Mouse (Mus musculus) hindbrain, embryonic 15.5 days (tissue): ENCODE results near the gene Clba1. TPM values are rescaled to one million over a fixed set of nuclear protein-coding genes. Genes with fewer than 3 reads are reported as not detected.

Experiments used
- ATAC-seq: fragments of 200-750 bp; cut with Nextera tagmentation; 2 replicates; pipeline ENCODE4 v1.8.0; 2017; ENCODE audit warnings: low read depth, moderate number of reproducible peaks, moderate TSS enrichment; ENCODE audit not compliant: low FRiP score
- H3K27ac ChIP-seq: fragments of 300-500 bp; sonication (generic); replicated peaks from 2 replicates; pipeline ENCODE4 v1.5.1; 2015; ENCODE audit warnings: mild to moderate bottlenecking, inconsistent platforms
- H3K27me3 ChIP-seq: fragments of 300-500 bp; sonication (generic); 2 replicates; pipeline ENCODE4 v1.6.1; 2015; ENCODE audit warnings: control low read depth, inconsistent platforms
- H3K36me3 ChIP-seq: fragments of 300-500 bp; sonication (generic); 2 replicates; pipeline ENCODE4 v1.6.1; 2015; ENCODE audit warnings: control low read depth, inconsistent platforms
- H3K4me1 ChIP-seq: fragments of 300-500 bp; sonication (generic); replicated peaks from 2 replicates; pipeline ENCODE4 v1.6.1; 2015; ENCODE audit warnings: control low read depth, inconsistent platforms
- H3K4me2 ChIP-seq: fragments of 300-500 bp; sonication (generic); 2 replicates; pipeline ENCODE4 v1.6.1; 2015; ENCODE audit warnings: moderate library complexity, mild to moderate bottlenecking, inconsistent platforms
- H3K4me3 ChIP-seq: fragments of 300-500 bp; sonication (generic); 2 replicates; pipeline ENCODE4 v1.5.1; 2015; ENCODE audit warnings: mild to moderate bottlenecking, inconsistent platforms
- H3K9ac ChIP-seq: fragments of 300-500 bp; sonication (generic); 2 replicates; pipeline ENCODE4 v1.6.1; 2015; ENCODE audit warnings: inconsistent platforms
- H3K9me3 ChIP-seq: fragments of 300-500 bp; sonication (generic); 2 replicates; pipeline ENCODE4 v1.6.1; 2016; ENCODE audit warnings: control low read depth, inconsistent platforms
- WGBS: fragments of 180-500 bp; shearing (Covaris S2); methylation state at CpG from one replicate; pipeline ENCODE4 v1.1.7; 2015; 5-methylcytosine and 5-hydroxymethylcytosine counted together
- polyA plus RNA-seq: library from polyadenylated mRNA; unstranded; fragments of >200 nt; fragmentation: Nextera tagmentation; extraction: Ambion mirVana; gene quantifications from 2 replicates; pipeline ENCODE4 v1.2.1, GENCODE M21; 2015

Clba1 gene
- polyA plus RNA-seq = 21.6 and 22.7 TPM in 2 replicates

- WGBS = 1% methylated on average over 63 of the region's 64 CpGs
- peak; percentile 93 for ATAC-seq
These were observed at the start of gene Clba1 for GRCm38 (mm10) chr12:112808587-112809364. Clba1 (plus strand) TSS chr12:112808937.

GRCm38 (mm10) chr12:112759471-112759870 lies 49.3 kb upstream of the Clba1 start:
- no peaks in the 10 kb centered on the region for H3K36me3 ChIP-seq
- ATAC-seq = no peak
- 91% methylated on average over 3 of the region's 3 CpGs for WGBS

More at GRCm38 (mm10) chr12:112808587-112809364, at the start of gene Clba1:
- peak within 1 kb of the TSS; percentile 55 for H3K9ac ChIP-seq
- H3K27ac ChIP-seq = peak within 1 kb of the TSS; percentile 81
- H3K4me3 ChIP-seq = peak within 1 kb of the TSS; percentile 69
- H3K9me3 ChIP-seq = no peaks in the 10 kb centered on the region
- H3K27me3 ChIP-seq = no peaks in the 10 kb centered on the region
- 0 out of 2 replicates have a peak, but pooled peaks cover 5% of the 10 kb centered on the region for H3K36me3 ChIP-seq
- peak within 1 kb of the TSS; percentile 87 for H3K4me2 ChIP-seq
- H3K4me1 ChIP-seq = peaks cover 27% of the 10 kb centered on the region

GRCm38 (mm10) chr12:112760154-112760926 lies 48.4 kb upstream of the Clba1 start, which contains the start of gene Pld4:
Pld4 (plus strand) TSS chr12:112760655.
- ATAC-seq = no peak

More at GRCm38 (mm10) chr12:112759471-112759870, 49.3 kb upstream of the Clba1 start:
- Histone ChIP-seq H3K9me3 (no peaks in the 10 kb centered on the region), H3K4me2 (no peak overlapping the region), H3K4me1 (no peaks in the 10 kb centered on the region), H3K9ac (no peak overlapping the region), H3K4me3 (no peak overlapping the region), H3K27me3 (no peaks in the 10 kb centered on the region), H3K27ac (no peak overlapping the region)

GRCm38 (mm10) chr12:112761411-112761810 lies 47.3 kb upstream of the Clba1 start:
- Histone ChIP-seq H3K4me1 (no peaks in the 10 kb centered on the region), H3K9ac (no peak overlapping the region), H3K9me3 (no peaks in the 10 kb centered on the region), H3K27ac (no peak overlapping the region), H3K36me3 (no peaks in the 10 kb centered on the region), H3K4me2 (no peak overlapping the region), H3K27me3 (no peaks in the 10 kb centered on the region), H3K4me3 (no peak overlapping the region)
- WGBS = 95% methylated on average over 4 of the region's 4 CpGs
- no peak for ATAC-seq

More at GRCm38 (mm10) chr12:112760154-112760926, 48.4 kb upstream of the Clba1 start, which contains the start of gene Pld4:
- Histone ChIP-seq H3K36me3 (no peaks in the 10 kb centered on the region), H3K4me2 (no peak within 1 kb of the TSS), H3K4me1 (no peaks in the 10 kb centered on the region), H3K9ac (no peak within 1 kb of the TSS), H3K27ac (no peak within 1 kb of the TSS), H3K9me3 (no peaks in the 10 kb centered on the region), H3K27me3 (no peaks in the 10 kb centered on the region), H3K4me3 (no peak within 1 kb of the TSS)
- WGBS = 43% methylated on average over 4 of the region's 4 CpGs

GRCm38 (mm10) chr12:112762018-112762417 lies 46.7 kb upstream of the Clba1 start:
- no peaks in the 10 kb centered on the region for H3K27me3 ChIP-seq
- WGBS = 89% methylated on average over 3 of the region's 3 CpGs
- no peak for ATAC-seq

GRCm38 (mm10) chr12:112763176-112763575 lies 45.6 kb upstream of the Clba1 start:
- WGBS = 84% methylated on average over 4 of the region's 4 CpGs
- Histone ChIP-seq H3K27ac (no peak overlapping the region), H3K9ac (no peak overlapping the region), H3K36me3 (no peaks in the 10 kb centered on the region), H3K4me3 (no peak overlapping the region), H3K4me1 (no peaks in the 10 kb centered on the region), H3K4me2 (no peak overlapping the region), H3K9me3 (no peaks in the 10 kb centered on the region), H3K27me3 (no peaks in the 10 kb centered on the region)
- no peak for ATAC-seq

More at GRCm38 (mm10) chr12:112762018-112762417, 46.7 kb upstream of the Clba1 start:
- Histone ChIP-seq H3K4me3 (no peak overlapping the region), H3K36me3 (no peaks in the 10 kb centered on the region), H3K27ac (no peak overlapping the region), H3K9me3 (no peaks in the 10 kb centered on the region), H3K4me1 (no peaks in the 10 kb centered on the region), H3K9ac (no peak overlapping the region), H3K4me2 (no peak overlapping the region)

GRCm38 (mm10) chr12:112764141-112764540 lies 44.6 kb upstream of the Clba1 start:
- no peaks in the 10 kb centered on the region for H3K27me3 ChIP-seq
- no peak overlapping the region for H3K4me3 ChIP-seq
- no peaks in the 10 kb centered on the region for H3K36me3 ChIP-seq
- no peak overlapping the region for H3K9ac ChIP-seq
- no peak overlapping the region for H3K4me2 ChIP-seq
- WGBS = 90% methylated on average over 5 of the region's 5 CpGs
- ATAC-seq = no peak
- H3K9me3 ChIP-seq = no peaks in the 10 kb centered on the region
- no peak overlapping the region for H3K27ac ChIP-seq
- no peaks in the 10 kb centered on the region for H3K4me1 ChIP-seq

GRCm38 (mm10) chr12:112764991-112765390 lies 43.7 kb upstream of the Clba1 start:
- H3K27me3 ChIP-seq = no peaks in the 10 kb centered on the region
- ATAC-seq = no peak
- H3K27ac ChIP-seq = no peak overlapping the region
- no peaks in the 10 kb centered on the region for H3K4me1 ChIP-seq
- no peak overlapping the region for H3K4me3 ChIP-seq
- H3K36me3 ChIP-seq = no peaks in the 10 kb centered on the region
- H3K9me3 ChIP-seq = no peaks in the 10 kb centered on the region
- WGBS = 95% methylated on average over 7 of the region's 7 CpGs
- no peak overlapping the region for H3K9ac ChIP-seq
- H3K4me2 ChIP-seq = no peak overlapping the region

- H3K9me3 ChIP-seq = no peaks in the 10 kb centered on the region
- H3K4me2 ChIP-seq = no peak overlapping the region
- no peak overlapping the region for H3K4me3 ChIP-seq
- H3K9ac ChIP-seq = no peak overlapping the region
- H3K36me3 ChIP-seq = no peaks in the 10 kb centered on the region
- H3K27me3 ChIP-seq = no peaks in the 10 kb centered on the region
- no peak overlapping the region for H3K27ac ChIP-seq
- WGBS = 90% methylated on average over 7 of the region's 7 CpGs
- H3K4me1 ChIP-seq = no peaks in the 10 kb centered on the region
- no peak for ATAC-seq
These were observed 42.2 kb upstream of the Clba1 start for GRCm38 (mm10) chr12:112766586-112766985.

GRCm38 (mm10) chr12:112767036-112767890 lies 41.5 kb upstream of the Clba1 start:
- ATAC-seq = no peak
- H3K4me3 ChIP-seq = no peak overlapping the region
- H3K9me3 ChIP-seq = no peaks in the 10 kb centered on the region
- no peaks in the 10 kb centered on the region for H3K36me3 ChIP-seq
- H3K27ac ChIP-seq = no peak overlapping the region
- WGBS = 87% methylated on average over 16 of the region's 16 CpGs
- no peak overlapping the region for H3K9ac ChIP-seq
- no peaks in the 10 kb centered on the region for H3K4me1 ChIP-seq
- no peaks in the 10 kb centered on the region for H3K27me3 ChIP-seq
- H3K4me2 ChIP-seq = no peak overlapping the region

GRCm38 (mm10) chr12:112768166-112768565 lies 40.6 kb upstream of the Clba1 start:
- Histone ChIP-seq H3K27ac (no peak overlapping the region), H3K9me3 (no peaks in the 10 kb centered on the region), H3K9ac (no peak overlapping the region), H3K4me1 (no peaks in the 10 kb centered on the region), H3K36me3 (no peaks in the 10 kb centered on the region), H3K4me3 (no peak overlapping the region), H3K27me3 (no peaks in the 10 kb centered on the region), H3K4me2 (no peak overlapping the region)
- WGBS = 86% methylated on average over 8 of the region's 8 CpGs
- no peak for ATAC-seq
